Mouse (Mus musculus) right cerebral cortex, postnatal 10 days (tissue): ENCODE measurements around the gene Cacna1g.

ENCODE experiments used
- DNase-seq, 2 experiments: peaks; one replicate each; pipeline ENCODE4 v3.0.0; 2021; ENCODE audit warnings: low spot score in 2 of 2

Cacna1g gene

GRCm38 (mm10) chr11:94447017-94447416 lies 27.0 kb downstream of the Cacna1g start:
- no peak for DNase-seq

GRCm38 (mm10) chr11:94445300-94445699 lies 28.7 kb downstream of the Cacna1g start:
- no peak for DNase-seq

- no peak for DNase-seq
These were observed 29.2 kb downstream of the Cacna1g start for GRCm38 (mm10) chr11:94444829-94445228.

GRCm38 (mm10) chr11:94441752-94442151 lies 32.2 kb downstream of the Cacna1g start:
- DNase-seq, result no peak

GRCm38 (mm10) chr11:94441122-94441521 lies 32.9 kb downstream of the Cacna1g start:
- DNase-seq, result no peak

- DNase-seq, result no peak
These were observed 33.6 kb downstream of the Cacna1g start for GRCm38 (mm10) chr11:94440421-94440820.

- no peak for DNase-seq
These were observed 44.9 kb downstream of the Cacna1g start for GRCm38 (mm10) chr11:94429011-94429651.

- peak; percentile 89 to 90 for DNase-seq
These were observed 45.7 kb downstream of the Cacna1g start for GRCm38 (mm10) chr11:94428091-94428835.

GRCm38 (mm10) chr11:94425656-94426055 lies 48.3 kb downstream of the Cacna1g start:
- DNase-seq, result no peak

GRCm38 (mm10) chr11:94425215-94425614 lies 48.8 kb downstream of the Cacna1g start:
- DNase-seq, result no peak

- peak; percentile 55 to 58 for DNase-seq
These were observed 49.6 kb downstream of the Cacna1g start for GRCm38 (mm10) chr11:94424380-94424779.

GRCm38 (mm10) chr11:94423855-94424254 lies 50.1 kb downstream of the Cacna1g start:
- DNase-seq, result peak in 1 of 2 experiments; percentile 66

GRCm38 (mm10) chr11:94420991-94421390 lies 53.0 kb downstream of the Cacna1g start:
- DNase-seq, result no peak

- peak in 1 of 2 experiments; percentile 71 for DNase-seq
These were observed 53.7 kb downstream of the Cacna1g start for GRCm38 (mm10) chr11:94420325-94420724.

GRCm38 (mm10) chr11:94419004-94419727 lies 54.8 kb downstream of the Cacna1g start:
- no peak for DNase-seq

GRCm38 (mm10) chr11:94414042-94414441 lies 60.0 kb downstream of the Cacna1g start:
- no peak for DNase-seq

GRCm38 (mm10) chr11:94413516-94413915 lies 60.5 kb downstream of the Cacna1g start:
- peak in 1 of 2 experiments; percentile 75 for DNase-seq

- peak in 1 of 2 experiments; percentile 65 for DNase-seq
These were observed 61.0 kb downstream of the Cacna1g start for GRCm38 (mm10) chr11:94412998-94413469.

- DNase-seq, result no peak
These were observed 61.4 kb downstream of the Cacna1g start for GRCm38 (mm10) chr11:94412562-94412961.

GRCm38 (mm10) chr11:94407803-94408321 lies 66.1 kb downstream of the Cacna1g start:
- DNase-seq, result peak; percentile 70 to 72

GRCm38 (mm10) chr11:94405348-94405747 lies 68.7 kb downstream of the Cacna1g start:
- DNase-seq, result peak in 1 of 2 experiments; percentile 64

- DNase-seq, result peak; percentile 83 to 89
These were observed 69.2 kb downstream of the Cacna1g start for GRCm38 (mm10) chr11:94404641-94405260.
